Mouse (Mus musculus) kidney, postnatal 0 days (tissue): ENCODE data around the gene Tbc1d2. TPM values are rescaled to one million over a fixed set of nuclear protein-coding genes. Genes with fewer than 3 reads are reported as not detected.

Experiments used
- ATAC-seq: fragments of 200-750 bp; cut with Nextera tagmentation; replicated peaks from 2 replicates; pipeline ENCODE4 v1.8.0; 2017; ENCODE audit warnings: low read depth, moderate number of reproducible peaks, moderate TSS enrichment, moderate library complexity; ENCODE audit not compliant: low FRiP score
- DNase-seq: peaks from one replicate; pipeline ENCODE4 v3.0.0-alpha.2; 2016; ENCODE audit warnings: low spot score
- H3K27ac ChIP-seq: fragments of 300-500 bp; sonication (generic); 2 replicates; pipeline ENCODE4 v1.5.1; 2014; ENCODE audit warnings: mild to moderate bottlenecking
- H3K27me3 ChIP-seq: fragments of 300-500 bp; sonication (generic); 2 replicates; pipeline ENCODE4 v1.6.1; 2014; ENCODE audit warnings: low read length, mixed read lengths; ENCODE audit not compliant: insufficient read depth
- H3K36me3 ChIP-seq: fragments of 300-500 bp; sonication (generic); 2 replicates; pipeline ENCODE4 v1.6.1; 2014; ENCODE audit warnings: low read length, mixed read lengths; ENCODE audit not compliant: insufficient read depth
- H3K4me1 ChIP-seq: fragments of 300-500 bp; sonication (generic); replicated peaks from 2 replicates; pipeline ENCODE4 v1.6.1; 2014; ENCODE audit warnings: antibody characterized with exemption, low read length, mixed read lengths; ENCODE audit not compliant: insufficient read depth
- H3K4me2 ChIP-seq: fragments of 300-500 bp; sonication (generic); 2 replicates; pipeline ENCODE4 v1.6.1; 2014; ENCODE audit warnings: mild to moderate bottlenecking, low read length, moderate library complexity, mixed read lengths
- H3K4me3 ChIP-seq: fragments of 300-500 bp; sonication (generic); replicated peaks from 2 replicates; pipeline ENCODE4 v1.5.1; 2014; ENCODE audit warnings: low read depth, low read length
- H3K9ac ChIP-seq: fragments of 300-500 bp; sonication (generic); 2 replicates; pipeline ENCODE4 v1.6.1; 2014; ENCODE audit warnings: low read depth, low read length
- H3K9me3 ChIP-seq: fragments of 300-500 bp; sonication (generic); replicated peaks from 2 replicates; pipeline ENCODE4 v1.6.1; 2016; ENCODE audit warnings: low read length, inconsistent platforms, mixed read lengths
- CTCF ChIP-seq: IDR thresholded peaks from 2 replicates; pipeline ENCODE4 v1.5.1; 2016; ENCODE audit warnings: antibody characterized with exemption, low read depth, mild to moderate bottlenecking, moderate library complexity
- WGBS: fragments of 180-500 bp; shearing (Covaris S2); extraction: QIAGEN DNeasy Blood & Tissue Kit; methylation state at CpG from one replicate; pipeline ENCODE4 v1.1.7; 2014; 5-methylcytosine and 5-hydroxymethylcytosine counted together
- polyA plus RNA-seq: library from polyadenylated mRNA; unstranded; fragments of >200 nt; fragmentation: Nextera tagmentation; extraction: Ambion mirVana; gene quantifications from 2 replicates; pipeline ENCODE4 v1.2.1, GENCODE M21; 2015

The Tbc1d2 gene
- polyA plus RNA-seq, 1 experiment from 2014 or later = 4.2 TPM

- H3K4me3 ChIP-seq = no peak overlapping the region
- no peak for ATAC-seq
- no peaks in the 10 kb centered on the region for H3K36me3 ChIP-seq
- no peak for TF ChIP-seq CTCF
- H3K27me3 ChIP-seq = no peaks in the 10 kb centered on the region
- no peak overlapping the region for H3K4me2 ChIP-seq
- no peak for DNase-seq
- H3K9me3 ChIP-seq = no peaks in the 10 kb centered on the region
- H3K4me1 ChIP-seq = no peaks in the 10 kb centered on the region
- 76% methylated on average over 9 of the region's 9 CpGs for WGBS
- no peak overlapping the region for H3K27ac ChIP-seq
- no peak overlapping the region for H3K9ac ChIP-seq
Observed at GRCm38 (mm10) chr4:46614641-46615040, 35.4 kb downstream of the Tbc1d2 start.

- Histone ChIP-seq H3K4me3 (no peak overlapping the region), H3K9me3 (no peaks in the 10 kb centered on the region), H3K4me1 (no peaks in the 10 kb centered on the region), H3K36me3 (no peaks in the 10 kb centered on the region), H3K27ac (no peak overlapping the region), H3K9ac (no peak overlapping the region), H3K27me3 (no peaks in the 10 kb centered on the region), H3K4me2 (no peak overlapping the region)
- 81% methylated on average over 12 of the region's 12 CpGs for WGBS
- ATAC-seq (no peak), DNase-seq (no peak)
- TF ChIP-seq CTCF = no peak
Observed at GRCm38 (mm10) chr4:46613618-46614017, 36.4 kb downstream of the Tbc1d2 start.

GRCm38 (mm10) chr4:46611181-46611580 lies 38.8 kb downstream of the Tbc1d2 start:
- ATAC-seq (no peak), DNase-seq (peak; percentile 91)
- peak; percentile 99 for TF ChIP-seq CTCF
- no peaks in the 10 kb centered on the region for H3K9me3 ChIP-seq
- H3K27me3 ChIP-seq = no peaks in the 10 kb centered on the region
- H3K9ac ChIP-seq = no peak overlapping the region
- H3K4me1 ChIP-seq = no peaks in the 10 kb centered on the region
- H3K27ac ChIP-seq = no peak overlapping the region
- H3K4me3 ChIP-seq = no peak overlapping the region
- no peak overlapping the region for H3K4me2 ChIP-seq
- WGBS = 3% methylated on average over 4 of the region's 4 CpGs
- H3K36me3 ChIP-seq = no peaks in the 10 kb centered on the region

GRCm38 (mm10) chr4:46607601-46608000 lies 42.4 kb downstream of the Tbc1d2 start:
- WGBS = 67% methylated on average over 3 of the region's 3 CpGs
- ATAC-seq = no peak

GRCm38 (mm10) chr4:46605451-46605850 lies 44.6 kb downstream of the Tbc1d2 start:
- Histone ChIP-seq H3K9ac (no peak overlapping the region), H3K4me3 (no peak overlapping the region), H3K27me3 (peaks cover 12% of the 10 kb centered on the region), H3K27ac (no peak overlapping the region), H3K4me2 (no peak overlapping the region), H3K9me3 (no peaks in the 10 kb centered on the region), H3K4me1 (0 out of 2 replicates have a peak, but pooled peaks cover 6% of the 10 kb centered on the region), H3K36me3 (no peaks in the 10 kb centered on the region)
- ATAC-seq (no peak), DNase-seq (no peak)
- 77% methylated on average over 11 of the region's 11 CpGs for WGBS
- no peak for TF ChIP-seq CTCF

More at GRCm38 (mm10) chr4:46607601-46608000, 42.4 kb downstream of the Tbc1d2 start:
- no peaks in the 10 kb centered on the region for H3K9me3 ChIP-seq
- no peak overlapping the region for H3K4me2 ChIP-seq
- no peaks in the 10 kb centered on the region for H3K4me1 ChIP-seq
- no peak overlapping the region for H3K9ac ChIP-seq
- no peak overlapping the region for H3K4me3 ChIP-seq
- H3K27me3 ChIP-seq = no peaks in the 10 kb centered on the region; the same call in 1 of the 2 replicates
- no peak for TF ChIP-seq CTCF
- DNase-seq = no peak
- no peaks in the 10 kb centered on the region for H3K36me3 ChIP-seq
- H3K27ac ChIP-seq = no peak overlapping the region

GRCm38 (mm10) chr4:46602704-46603103 lies 47.3 kb downstream of the Tbc1d2 start:
- Histone ChIP-seq H3K27ac (no peak overlapping the region), H3K4me1 (0 out of 2 replicates have a peak, but pooled peaks cover 6% of the 10 kb centered on the region), H3K4me2 (no peak overlapping the region), H3K36me3 (no peaks in the 10 kb centered on the region), H3K27me3 (peaks cover 20% of the 10 kb centered on the region), H3K9ac (no peak overlapping the region), H3K9me3 (no peaks in the 10 kb centered on the region), H3K4me3 (no peak overlapping the region)
- no peak for TF ChIP-seq CTCF
- no peak for ATAC-seq
- DNase-seq = no peak
- 61% methylated on average over 7 of the region's 7 CpGs for WGBS
